Mouse (Mus musculus) adrenal gland, adult 8-10 months (tissue): ENCODE results near the gene Cog6. TPM values are rescaled to one million over a fixed set of nuclear protein-coding genes. Genes with fewer than 3 reads are reported as not detected.

Experiments used
- DNase-seq: peaks from one replicate; pipeline ENCODE4 v3.0.0; 2022
- total RNA-seq, 4 experiments: library from RNA; stranded (reverse); gene quantifications; 2 replicates each; pipeline ENCODE4 v1.2.4; 2022

Gene Cog6
- total RNA-seq, 4 experiments from 2014 or later = 31.3 to 38.8 (median 38.1) TPM

DNA sequence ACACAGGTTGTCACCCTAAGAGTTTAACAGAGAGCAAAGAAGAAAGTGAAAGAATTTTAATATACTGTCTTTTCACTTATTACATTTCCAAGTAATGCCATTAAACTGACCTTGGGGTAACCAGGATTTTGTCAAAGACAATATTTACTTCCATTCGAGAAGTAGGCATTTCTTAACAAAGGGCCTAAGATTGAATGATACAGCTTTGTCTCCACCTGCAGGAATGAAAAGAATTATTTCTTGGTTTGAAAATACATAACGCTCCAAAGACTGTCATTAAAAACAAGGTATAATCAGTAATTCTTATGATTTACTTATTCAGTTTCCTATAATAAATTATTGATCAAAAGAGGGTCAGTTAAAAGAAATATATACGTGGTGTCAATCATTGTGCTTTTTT is 55.4 kb downstream of the Cog6 start:
- no peak for DNase-seq

DNA sequence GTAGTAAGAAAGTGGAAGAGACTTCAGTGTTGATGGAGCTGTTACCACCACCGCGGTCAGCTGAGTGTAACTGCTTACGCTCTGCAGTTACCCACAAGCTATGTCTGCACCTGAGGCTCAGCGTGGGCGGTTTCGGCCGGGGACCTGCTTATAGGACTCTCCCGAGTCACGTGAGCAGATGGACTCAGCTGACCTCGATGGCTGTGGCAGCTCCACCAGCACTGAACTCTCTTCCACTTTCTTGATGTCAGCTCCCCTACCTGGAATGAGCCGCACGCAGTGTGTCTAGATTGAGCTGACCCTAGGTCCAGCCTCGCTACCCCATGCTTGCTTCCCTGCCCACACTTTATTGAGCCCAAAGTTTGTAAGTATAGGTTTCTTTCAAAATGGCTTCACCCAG is 56.1 kb downstream of the Cog6 start:
- no peak for DNase-seq

- no peak for DNase-seq
Observed at GRCm38 (mm10) chr3:52958444-52959120, 58.5 kb downstream of the Cog6 start.

DNA sequence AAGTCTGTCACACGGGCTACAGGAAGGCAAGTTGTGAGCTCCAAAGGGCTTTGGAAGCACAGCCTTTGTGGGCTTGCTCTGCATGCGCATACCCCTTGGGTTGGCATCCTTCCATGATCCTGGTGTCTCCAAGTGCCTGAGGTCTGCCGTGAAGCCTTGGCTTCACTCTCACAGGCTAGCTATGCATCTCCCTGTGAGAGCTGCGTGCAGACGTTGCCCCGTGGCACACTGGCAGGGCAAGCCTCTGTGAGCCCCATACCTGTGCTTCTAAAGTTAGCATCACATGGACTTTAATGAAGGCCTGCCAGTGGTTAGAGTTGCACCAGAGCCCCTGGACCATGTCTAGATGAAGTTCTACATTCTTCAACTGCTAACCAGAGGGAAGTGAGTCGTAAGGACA is 59.2 kb downstream of the Cog6 start:
- no peak for DNase-seq

DNA sequence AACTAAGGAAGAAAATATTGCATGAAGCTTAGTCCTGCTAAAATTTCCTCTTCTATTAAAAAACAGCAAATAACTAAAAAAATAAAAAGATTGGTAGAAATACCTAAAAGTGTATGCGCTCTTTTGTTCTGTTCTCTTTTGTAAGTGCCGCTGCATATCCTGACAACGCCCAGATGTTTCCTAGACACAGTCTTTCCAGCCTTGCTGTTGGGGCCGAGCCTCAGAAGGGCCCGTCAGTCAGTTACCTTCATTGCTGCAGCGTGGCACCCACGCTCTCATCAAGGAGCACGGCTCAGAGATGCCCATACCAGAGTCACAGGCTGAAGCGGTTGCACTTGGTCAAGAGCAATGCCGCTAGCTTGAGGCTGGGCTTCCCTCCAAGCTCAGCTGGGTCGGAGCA is 60.8 kb downstream of the Cog6 start:
- no peak for DNase-seq

GRCm38 (mm10) chr3:52955481-52956019 is 61.5 kb downstream of the Cog6 start:
- peak; percentile 24 for DNase-seq

DNA sequence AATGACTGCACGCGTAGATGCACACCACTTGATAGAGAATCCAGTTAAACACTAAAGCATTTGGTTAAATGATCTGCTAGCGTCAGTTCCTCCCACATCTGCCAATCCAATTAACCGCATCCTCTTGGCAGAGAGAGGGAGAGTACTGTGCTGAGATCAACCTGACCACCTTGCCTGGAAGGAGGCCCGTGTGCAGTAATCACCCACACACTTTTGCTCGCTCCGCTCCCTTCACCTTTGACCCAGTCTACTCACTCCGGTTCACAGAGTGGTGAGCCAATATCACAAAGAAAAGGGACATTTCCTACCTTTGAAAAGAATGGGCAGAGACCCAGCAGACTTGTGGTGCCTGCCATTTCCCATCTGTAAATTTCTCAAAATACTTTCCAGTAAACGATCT is 62.4 kb downstream of the Cog6 start:
- DNase-seq = peak; percentile 26

DNA sequence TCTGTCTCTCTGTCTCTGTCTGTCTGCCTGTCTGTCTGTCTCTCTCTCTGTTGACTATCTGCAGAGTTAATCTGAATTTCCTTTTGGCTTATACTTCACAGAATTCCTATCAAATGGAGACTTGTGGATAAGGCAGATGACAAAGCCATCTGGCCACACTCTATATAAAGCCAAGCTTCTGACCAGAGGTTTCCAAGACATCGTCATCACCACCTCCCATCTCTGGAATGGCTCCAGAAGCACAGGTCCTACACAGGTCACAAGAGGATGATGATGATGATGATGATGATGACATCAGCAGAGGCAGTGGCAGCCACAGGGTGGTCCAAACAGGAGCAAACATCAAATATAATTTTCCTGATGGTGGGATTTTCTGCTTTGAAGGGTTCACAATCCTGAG is 63.2 kb downstream of the Cog6 start:
- no peak for DNase-seq

- DNase-seq = no peak
Observed at GRCm38 (mm10) chr3:52948824-52949223, 68.2 kb downstream of the Cog6 start.

DNA sequence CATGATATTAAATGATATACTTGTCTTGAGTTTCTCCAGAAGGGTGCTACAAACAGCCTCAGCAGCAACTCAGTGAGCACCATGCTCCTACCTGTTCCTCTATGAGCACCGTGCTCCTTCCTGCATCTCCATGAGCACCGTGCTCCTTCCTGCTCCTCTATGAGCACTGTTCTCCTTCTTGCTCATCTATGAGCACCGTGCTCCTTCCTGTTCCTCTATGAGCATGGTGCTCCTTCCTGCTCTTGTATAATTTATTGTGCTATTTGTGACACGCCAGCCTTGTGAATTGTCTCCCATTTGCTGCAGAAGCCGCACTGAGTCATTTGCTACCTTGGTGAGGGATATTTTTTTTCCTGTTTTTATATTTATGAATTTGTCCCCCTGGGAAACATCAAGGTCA is 69.6 kb downstream of the Cog6 start:
- DNase-seq = peak; percentile 17

- no peak for DNase-seq
Observed at GRCm38 (mm10) chr3:52940832-52941468, 76.1 kb downstream of the Cog6 start.

DNA sequence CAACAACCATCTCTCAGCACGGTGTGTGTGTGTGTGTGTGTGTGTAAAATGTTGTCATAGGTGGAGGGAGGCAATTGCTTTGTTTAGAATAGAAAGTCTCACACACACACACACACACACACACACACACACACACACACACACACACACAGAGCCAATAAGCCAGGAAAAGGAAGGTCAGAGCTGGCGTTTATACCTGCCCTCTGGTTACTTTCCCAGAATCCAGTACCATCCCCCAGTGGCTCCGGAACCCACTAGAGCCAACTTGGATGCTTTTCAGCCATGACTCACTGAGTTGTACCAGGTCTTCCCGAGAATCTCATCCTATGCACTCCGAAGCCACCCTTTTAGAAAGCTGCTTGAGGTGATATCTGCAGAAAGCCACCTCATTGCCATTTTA is 78.6 kb downstream of the Cog6 start:
- DNase-seq = peak; percentile 19

- no peak for DNase-seq
Observed at GRCm38 (mm10) chr3:52937739-52938306, 79.2 kb downstream of the Cog6 start.

GRCm38 (mm10) chr3:52931956-52932355 is 85.1 kb downstream of the Cog6 start:
- no peak for DNase-seq

Other genes with a start within 250 kb of the Cog6 start
- 10 to 100 TPM; 17.4 to 26.7 (median 23.4) TPM for gene Lhfp, start 24.3 kb upstream of the Cog6 start, total RNA-seq